Mouse (Mus musculus): ENCODE measurements around the gene Gm15056. TPM values are rescaled to one million over a fixed set of nuclear protein-coding genes. Genes with fewer than 3 reads are reported as not detected.

Gm15056 gene
- total RNA-seq (2022): not detected

DNA sequence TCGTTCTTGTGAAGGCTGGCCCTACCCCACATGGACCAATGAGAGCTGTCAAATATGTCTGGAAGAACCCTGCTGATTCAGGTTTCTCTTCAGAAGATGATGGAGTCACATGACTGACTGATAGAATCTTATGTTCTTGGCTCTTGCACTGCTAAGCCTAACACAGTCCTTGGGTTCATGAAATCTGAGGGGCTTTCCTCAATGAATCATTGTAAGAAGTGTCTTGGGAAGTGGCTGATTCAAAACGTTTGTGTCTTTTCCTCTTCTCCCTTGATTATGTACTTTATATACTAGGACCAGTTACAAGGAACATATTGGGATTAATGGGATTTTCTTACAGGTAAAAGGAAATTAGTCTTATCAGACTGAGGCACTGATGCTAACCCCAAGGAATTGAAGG lies at the start of gene Gm15056:
Gm15056 (minus strand) TSS at position 101 of the 400 bp plus-strand sequence.
- no peak for DNase-seq (ENCODE audit: low spot score)

DNA sequence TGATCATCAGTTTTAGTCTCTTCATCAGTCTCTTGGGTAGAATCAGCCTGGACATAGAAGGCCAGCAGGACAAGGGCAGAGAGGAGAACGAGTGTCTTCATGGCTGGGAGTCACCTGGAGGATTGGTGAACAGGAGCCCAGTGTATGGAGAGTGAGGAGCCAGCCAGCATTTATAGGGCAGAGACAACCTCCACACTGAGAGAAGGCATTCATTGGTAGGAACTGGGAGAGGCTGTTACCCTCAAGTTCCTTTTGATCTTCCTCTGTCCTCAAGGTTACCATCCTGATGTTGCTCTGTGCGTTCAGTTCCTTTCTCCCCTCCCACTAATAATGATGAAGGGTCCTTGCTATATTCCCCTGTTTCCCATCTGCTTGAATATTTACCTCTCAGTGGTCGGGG lies 42.2 kb upstream of the Gm15056 start, which contains the start of gene AY761185:
AY761185 (minus strand) TSS at position 101 of the 400 bp plus-strand sequence.
- DNase-seq (ENCODE audit: low spot score): no peak

DNA sequence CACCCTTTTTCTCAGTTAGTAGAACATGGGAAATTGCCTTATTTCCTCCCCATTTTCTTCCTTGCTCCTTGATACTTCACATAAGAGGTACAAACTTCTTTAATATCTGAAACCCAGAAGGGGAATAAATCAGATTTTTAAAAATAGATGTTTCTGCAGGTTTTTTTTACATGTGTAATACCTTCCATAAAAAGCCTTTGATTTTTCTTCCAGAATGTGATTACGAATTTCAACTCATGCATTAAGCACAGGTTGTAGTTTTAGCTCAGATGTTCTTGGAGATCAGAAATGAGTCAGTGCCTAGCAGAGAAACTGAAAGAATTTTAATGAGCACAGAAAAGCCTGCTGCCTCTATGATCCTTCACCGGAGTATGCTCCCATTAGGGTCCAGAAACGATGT lies 19.5 kb upstream of the Gm15056 start, which contains the start of gene Gm6040:
Gm6040 (minus strand) TSS at position 101 of the 400 bp plus-strand sequence.
- no peak for DNase-seq (ENCODE audit: low spot score)

DNA sequence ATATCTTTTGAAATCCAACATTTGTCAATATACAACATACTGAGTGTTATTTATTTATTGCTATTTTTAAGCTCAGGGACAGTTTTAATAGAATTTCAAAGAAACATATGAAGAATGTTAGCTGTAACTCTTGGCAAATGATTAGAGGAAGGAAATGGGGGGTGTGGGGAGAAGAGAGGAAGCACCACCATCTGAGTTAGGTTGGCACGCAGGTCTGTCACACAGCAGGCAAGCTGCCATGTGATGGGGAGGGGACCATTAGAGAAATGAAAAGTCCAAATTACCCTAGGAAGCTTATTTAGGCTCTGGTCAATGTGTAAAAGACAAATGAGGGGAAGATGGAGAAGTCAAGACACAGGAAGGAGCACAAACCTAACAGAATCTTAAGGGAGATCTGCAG lies 9.9 kb upstream of the Gm15056 start:
- no peak for DNase-seq (ENCODE audit: low spot score)

DNA sequence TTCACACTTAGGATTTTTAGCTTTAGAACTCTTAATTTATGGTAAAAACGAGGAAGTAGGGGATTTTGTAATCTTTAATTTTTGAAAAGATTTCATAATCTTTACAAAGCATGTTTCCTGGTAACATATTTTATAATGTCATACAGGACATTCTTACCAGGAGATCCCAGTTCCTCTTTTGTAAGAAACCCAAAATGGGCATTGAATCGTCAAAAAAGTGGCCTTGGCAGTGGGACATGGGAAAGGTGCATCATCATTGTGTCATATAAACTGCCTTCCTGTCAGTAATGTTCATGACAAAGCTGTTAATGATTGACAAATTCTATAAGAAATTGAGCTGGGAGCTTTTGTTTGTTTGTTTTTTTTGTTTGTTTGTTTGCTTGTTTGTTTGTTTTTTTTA lies 5.8 kb upstream of the Gm15056 start:
- DNase-seq (ENCODE audit: low spot score): no peak

DNA sequence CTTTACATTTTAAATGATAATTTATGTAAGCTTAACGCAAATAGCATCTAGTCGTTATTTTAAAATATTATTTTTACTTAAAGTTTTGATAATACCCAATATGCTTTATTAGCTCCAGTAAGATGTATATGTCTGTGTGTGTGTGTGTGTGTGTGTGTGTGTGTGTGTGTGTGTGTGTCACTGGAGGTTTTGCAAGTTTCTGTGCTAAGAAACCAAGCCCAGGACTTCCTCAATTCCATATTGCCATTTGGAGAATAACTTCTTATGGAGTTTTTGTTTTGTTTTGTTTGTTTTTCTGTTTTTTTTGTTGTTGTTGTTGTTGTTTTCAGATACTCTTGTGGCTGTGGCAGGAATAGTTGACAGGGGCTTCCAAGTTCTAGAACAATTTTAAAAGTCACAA lies 4.7 kb upstream of the Gm15056 start:
- DNase-seq (ENCODE audit: low spot score): no peak

DNA sequence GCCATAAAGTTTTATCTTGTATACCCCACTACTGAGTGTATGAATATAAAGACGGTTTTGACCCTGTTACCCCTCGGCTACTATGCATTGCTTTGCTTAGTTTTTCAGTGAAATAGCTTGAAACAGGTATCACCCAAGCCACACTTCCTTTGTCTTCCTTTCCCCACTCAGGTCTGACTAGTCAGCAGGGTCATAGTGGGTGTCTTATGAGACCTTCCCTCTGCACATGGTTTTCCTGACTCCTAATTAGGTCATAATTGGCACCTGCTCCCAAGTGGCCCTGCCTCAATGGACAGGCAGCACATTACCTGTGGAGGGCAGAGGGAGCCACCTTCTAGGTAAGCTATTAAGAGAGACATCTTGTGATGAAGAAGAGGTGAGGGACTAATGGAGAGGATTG lies 10.1 kb downstream of the Gm15056 start, which contains the start of gene Defb33:
Defb33 (plus strand) TSS at position 301 of the 400 bp plus-strand sequence.
- DNase-seq (ENCODE audit: low spot score): no peak

DNA sequence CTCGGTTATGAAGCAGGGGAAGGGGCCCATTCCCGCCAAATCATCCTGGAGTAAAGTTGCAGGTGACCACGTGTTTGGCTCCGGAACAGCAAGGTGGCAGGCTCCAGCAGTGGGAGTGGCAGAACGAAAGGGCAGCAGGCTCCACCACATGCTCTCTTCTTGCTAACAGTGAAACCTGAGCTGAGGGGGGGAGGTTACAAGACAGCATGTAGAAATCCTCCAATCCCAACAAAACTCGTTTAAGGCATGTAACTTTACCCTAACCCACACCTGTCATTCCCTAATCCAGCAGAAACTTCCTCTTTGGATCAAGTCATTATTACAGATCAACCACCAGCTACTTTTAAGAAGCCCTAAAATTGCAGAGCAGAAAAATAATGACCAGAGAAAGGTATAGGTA lies 27.8 kb downstream of the Gm15056 start:
- no peak for DNase-seq (ENCODE audit: low spot score)

Other genes starting within 250 kb of the Gm15056 start
- not detected for gene Defb33, start 10.0 kb downstream of the Gm15056 start, total RNA-seq (2022)
- gene Gm6040, start 19.4 kb upstream of the Gm15056 start, total RNA-seq (2022): not detected
- gene AY761185, start 42.1 kb upstream of the Gm15056 start, total RNA-seq (2022): not detected
- not detected for gene Defa21, start 122.9 kb upstream of the Gm15056 start, total RNA-seq (2022)
- gene Defa23, start 152.4 kb upstream of the Gm15056 start, total RNA-seq (2022): not detected
- not detected for gene Defa35, start 162.4 kb upstream of the Gm15056 start, total RNA-seq (2022)
- gene Defa25, start 181.8 kb upstream of the Gm15056 start, total RNA-seq (2022): not detected
- not detected for gene Gm14851, start 193.4 kb upstream of the Gm15056 start, total RNA-seq (2022)
- gene Defa30, start 232.0 kb upstream of the Gm15056 start, total RNA-seq (2022): not detected

Measured in heart, adult 8-10 months (tissue).